Mouse (Mus musculus): ENCODE results near the gene Tmsb10. TPM values are rescaled to one million over a fixed set of nuclear protein-coding genes. Genes with fewer than 3 reads are reported as not detected.

Gene Tmsb10
- polyA plus RNA-seq, 1 experiment from 2014 or later, result 1,748 TPM

Other genes with a start within 250 kb of the Tmsb10 start
- 20.6 and 21.1 TPM in 2 replicates for gene Tcf7l1, start 169.5 kb downstream of the Tmsb10 start, polyA plus RNA-seq (2015; fragmentation: Nextera tagmentation; extraction: Ambion mirVana)
- gene Kcmf1, start 58.8 kb downstream of the Tmsb10 start, polyA plus RNA-seq (2015; fragmentation: Nextera tagmentation; extraction: Ambion mirVana), result 25.0 and 25.9 TPM in 2 replicates